Mouse (Mus musculus): Measurements from ENCODE around the gene Sncb.

DNA sequence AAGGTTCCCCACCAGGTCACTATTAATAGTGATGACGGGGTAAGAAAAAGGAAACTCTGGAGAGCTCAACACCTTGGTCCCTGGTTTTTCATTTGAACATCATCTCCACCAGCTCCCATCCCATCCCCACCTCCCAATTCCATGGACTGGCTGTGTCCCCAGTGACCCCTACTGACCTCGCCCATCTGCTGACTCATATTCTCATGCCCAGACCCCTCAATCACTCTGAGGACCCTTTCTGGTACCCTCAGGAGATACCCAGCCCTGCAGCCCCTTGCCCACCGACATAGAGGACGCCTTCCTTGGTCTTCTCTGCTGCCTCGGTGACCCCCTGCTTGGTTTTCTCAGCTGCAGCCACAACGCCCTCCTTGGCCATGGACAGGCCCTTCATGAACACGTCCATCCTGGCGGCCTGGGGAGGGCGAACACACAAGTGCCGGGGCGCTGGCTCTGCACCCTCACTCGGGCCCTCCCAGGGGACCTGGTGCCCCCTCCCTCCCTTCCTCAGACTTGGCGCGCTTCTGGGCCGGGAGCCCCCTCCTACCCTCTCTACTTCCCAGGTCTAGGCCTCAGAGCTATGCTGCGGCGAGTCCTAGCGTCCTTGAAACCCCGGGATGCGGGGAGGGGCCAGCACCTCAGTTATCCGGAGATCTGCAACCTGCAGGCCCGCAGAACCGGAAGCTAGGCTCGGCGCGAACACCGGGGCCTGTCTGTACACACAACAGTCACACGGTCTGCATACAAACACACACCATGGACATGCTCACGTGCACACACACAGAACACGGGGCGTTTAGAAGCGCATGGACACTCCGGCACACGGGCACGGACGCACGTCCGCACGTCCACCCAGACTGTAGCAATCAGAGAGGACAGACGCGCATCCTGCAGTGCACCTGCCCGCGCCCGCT lies 859 bp downstream of the Sncb start:
- TF ChIP-seq HCFC1 (IDR thresholded peaks at IDR 0.05; ENCODE audit: low read depth, low read length) (no peak), POLR2AphosphoS2 (IDR thresholded peaks at IDR 0.05; ENCODE audit: low read length) (no peak), CTCF (IDR thresholded peaks at IDR 0.05 in 2 of 3, conservative IDR thresholded peaks at IDR 0.05 in 1 of 3; ENCODE audit: control insufficient read depth in 1 of 3, insufficient read depth in 1 of 3, low read depth in 2 of 3, low read length in 3 of 3, poor library complexity in 1 of 3, severe bottlenecking in 1 of 3) (no peak), EP300 (IDR thresholded peaks at IDR 0.05; ENCODE audit: low read depth in 1 of 2, low read length in 2 of 2) (no peak), POLR2A (IDR thresholded peaks at IDR 0.05; ENCODE audit: control insufficient read depth in 1 of 2, insufficient read depth in 1 of 2, low read depth in 1 of 2, low read length in 2 of 2, poor library complexity in 1 of 2) (no peak), MYC (IDR thresholded peaks at IDR 0.05; ENCODE audit: low read depth, low read length) (no peak), TCF12 (IDR thresholded peaks at IDR 0.05; ENCODE audit: low read depth, low read length) (no peak), TBP (IDR thresholded peaks at IDR 0.05; ENCODE audit: low read depth, low read length) (no peak), CHD1 (IDR thresholded peaks at IDR 0.05; ENCODE audit: low read depth, low read length) (no peak), SMC3 (IDR thresholded peaks at IDR 0.05; ENCODE audit: low read depth, low read length) (no peak), MAX (IDR thresholded peaks at IDR 0.05; ENCODE audit: low read length) (no peak), RCOR1 (IDR thresholded peaks at IDR 0.05; ENCODE audit: low read depth, low read length) (no peak), SIN3A (IDR thresholded peaks at IDR 0.05; ENCODE audit: low read length) (no peak), NRF1 (IDR thresholded peaks at IDR 0.05; ENCODE audit: insufficient read depth, low read depth, low read length, poor library complexity, severe bottlenecking) (no peak)
